Mouse (Mus musculus) forebrain, embryonic 10.5 days (tissue): ENCODE results near the gene Olfr970. TPM values are rescaled to one million over a fixed set of nuclear protein-coding genes. Genes with fewer than 3 reads are reported as not detected.
"Not testable (repeated sequence)": the region's sequence is repeated elsewhere in the genome, so short reads cannot be mapped to it uniquely, and the experiment has no call there.

ENCODE experiments used
- DNase-seq: peaks from one replicate; pipeline ENCODE4 v3.0.0-alpha.2; 2017; ENCODE audit warnings: low spot score; ENCODE audit errors: extremely low spot score
- H3K27ac ChIP-seq: fragments of 300-500 bp; sonication (generic); 2 replicates; pipeline ENCODE4 v1.5.1; 2016; ENCODE audit warnings: mild to moderate bottlenecking
- H3K27me3 ChIP-seq: fragments of 300-500 bp; sonication (generic); 2 replicates; pipeline ENCODE4 v1.6.1; 2016; ENCODE audit warnings: mild to moderate bottlenecking; ENCODE audit not compliant: poor library complexity, severe bottlenecking
- H3K36me3 ChIP-seq: fragments of 300-500 bp; sonication (generic); replicated peaks from 2 replicates; pipeline ENCODE4 v1.6.1; 2016; ENCODE audit warnings: mild to moderate bottlenecking, moderate library complexity
- H3K4me1 ChIP-seq: fragments of 300-500 bp; sonication (generic); 2 replicates; pipeline ENCODE4 v1.6.1; 2016
- H3K4me3 ChIP-seq: fragments of 300-500 bp; sonication (generic); 2 replicates; pipeline ENCODE4 v1.5.1; 2016; ENCODE audit warnings: mild to moderate bottlenecking, moderate library complexity
- H3K9me3 ChIP-seq: fragments of 300-500 bp; sonication (generic); 2 replicates; pipeline ENCODE4 v1.6.1; 2016; ENCODE audit warnings: mild to moderate bottlenecking, moderate library complexity
- WGBS: fragments of 180-500 bp; shearing (Covaris S2); methylation state at CpG from one replicate; pipeline ENCODE4 v1.1.7; 2016; 5-methylcytosine and 5-hydroxymethylcytosine counted together
- polyA plus RNA-seq: library from polyadenylated mRNA; unstranded; fragments of >200 nt; fragmentation: Nextera tagmentation; extraction: Ambion mirVana; gene quantifications from 2 replicates; pipeline ENCODE4 v1.2.1, GENCODE M21; 2016

Olfr970 gene
- polyA plus RNA-seq: not detected in 2 replicates

- Histone ChIP-seq H3K27ac (no peak within 1 kb of the TSS), H3K36me3 (no peaks in the 10 kb centered on the region), H3K4me1 (no peaks in the 10 kb centered on the region), H3K4me3 (no peak within 1 kb of the TSS), H3K27me3 (no peaks in the 10 kb centered on the region), H3K9me3 (no peaks in the 10 kb centered on the region)
- DNase-seq: no peak
- 85% methylated on average over 4 of the region's 4 CpGs for WGBS
Measured at GRCm38 (mm10) chr9:39808560-39808959, at the start of gene Olfr970. Gene Olfr970, plus strand, starts transcription at chr9:39808860.

- Histone ChIP-seq H3K4me1 (no peaks in the 10 kb centered on the region), H3K9me3 (no peaks in the 10 kb centered on the region), H3K27ac (no peak within 1 kb of the TSS), H3K27me3 (no peaks in the 10 kb centered on the region), H3K4me3 (no peak within 1 kb of the TSS), H3K36me3 (no peaks in the 10 kb centered on the region)
- DNase-seq: no peak
- WGBS: 80% methylated on average over 1 of the region's 1 CpGs
Measured at GRCm38 (mm10) chr9:39783153-39783552, 25.5 kb upstream of the Olfr970 start, which contains the start of gene Olfr968. Gene Olfr968, minus strand, starts transcription at chr9:39783253.

GRCm38 (mm10) chr9:39790558-39790957, 18.1 kb upstream of the Olfr970 start, which contains the start of gene Olfr969:
Gene Olfr969, plus strand, starts transcription at chr9:39790945.
- H3K36me3 ChIP-seq: no peaks in the 10 kb centered on the region
- DNase-seq: no peak
- 76% methylated on average over 2 of the region's 2 CpGs for WGBS
- no peak within 1 kb of the TSS for H3K27ac ChIP-seq
- H3K27me3 ChIP-seq: no peaks in the 10 kb centered on the region
- H3K4me1 ChIP-seq: no peaks in the 10 kb centered on the region
- H3K9me3 ChIP-seq: no peaks in the 10 kb centered on the region
- H3K4me3 ChIP-seq: no peak within 1 kb of the TSS

GRCm38 (mm10) chr9:39836576-39836975, 27.9 kb downstream of the Olfr970 start, which contains the start of gene Olfr971:
Gene Olfr971, plus strand, starts transcription at chr9:39836876.
- 94% methylated on average over 1 of the region's 2 CpGs for WGBS
- H3K36me3 ChIP-seq, DNase-seq: not testable (repeated sequence)

GRCm38 (mm10) chr9:39866122-39866521, 57.5 kb downstream of the Olfr970 start, which contains the start of gene Olfr972:
Gene Olfr972, plus strand, starts transcription at chr9:39866422.
- WGBS: 77% methylated on average over 2 of the region's 2 CpGs
- H3K4me1 ChIP-seq: no peaks in the 10 kb centered on the region
- H3K27ac ChIP-seq: no peak within 1 kb of the TSS
- H3K27me3 ChIP-seq: no peaks in the 10 kb centered on the region
- DNase-seq: no peak
- H3K9me3 ChIP-seq: no peaks in the 10 kb centered on the region
- H3K4me3 ChIP-seq: no peak within 1 kb of the TSS
- no peaks in the 10 kb centered on the region for H3K36me3 ChIP-seq

More at GRCm38 (mm10) chr9:39836576-39836975, 27.9 kb downstream of the Olfr970 start, which contains the start of gene Olfr971:
- not testable (repeated sequence) for H3K27ac ChIP-seq, H3K4me1 ChIP-seq, H3K4me3 ChIP-seq, H3K9me3 ChIP-seq, H3K27me3 ChIP-seq

Other genes with a start within 250 kb of the Olfr970 start
- not detected in 2 replicates for gene Olfr959, start 233.3 kb upstream of the Olfr970 start, polyA plus RNA-seq
- gene AW551984, start 204.5 kb upstream of the Olfr970 start, polyA plus RNA-seq: 4.0 and 4.2 TPM in 2 replicates
- not detected in 2 replicates for gene Olfr148, start 198.2 kb upstream of the Olfr970 start, polyA plus RNA-seq
- not detected in 2 replicates for gene Olfr960, start 187.5 kb upstream of the Olfr970 start, polyA plus RNA-seq
- not detected in 2 replicates for gene Olfr961, start 163.8 kb upstream of the Olfr970 start, polyA plus RNA-seq
- gene Olfr963, start 141.7 kb upstream of the Olfr970 start, polyA plus RNA-seq: not detected in 2 replicates
- not detected in 2 replicates for gene Olfr149, start 101.7 kb upstream of the Olfr970 start, polyA plus RNA-seq
- not detected in 2 replicates for gene Olfr965, start 97.5 kb upstream of the Olfr970 start, polyA plus RNA-seq
- not detected in 2 replicates for gene Olfr150, start 77.9 kb upstream of the Olfr970 start, polyA plus RNA-seq
- not detected in 2 replicates for gene Olfr967, start 62.6 kb upstream of the Olfr970 start, polyA plus RNA-seq
- not detected in 2 replicates for gene Olfr968, start 25.6 kb upstream of the Olfr970 start, polyA plus RNA-seq
- not detected in 2 replicates for gene Olfr969, start 17.9 kb upstream of the Olfr970 start, polyA plus RNA-seq
- gene Olfr971, start 28.0 kb downstream of the Olfr970 start, polyA plus RNA-seq: not detected in 2 replicates
- gene Olfr972, start 57.6 kb downstream of the Olfr970 start, polyA plus RNA-seq: not detected in 2 replicates
- not detected in 2 replicates for gene Olfr229, start 98.5 kb downstream of the Olfr970 start, polyA plus RNA-seq
- not detected in 2 replicates for gene Olfr974, start 128.6 kb downstream of the Olfr970 start, polyA plus RNA-seq
- gene Olfr975, start 143.2 kb downstream of the Olfr970 start, polyA plus RNA-seq: not detected in 2 replicates
- gene Olfr976, start 152.3 kb downstream of the Olfr970 start, polyA plus RNA-seq: not detected in 2 replicates
- gene Olfr978, start 183.3 kb downstream of the Olfr970 start, polyA plus RNA-seq: not detected in 2 replicates
- gene Olfr979, start 194.6 kb downstream of the Olfr970 start, polyA plus RNA-seq: not detected in 2 replicates
- not detected in 2 replicates for gene Olfr980, start 200.7 kb downstream of the Olfr970 start, polyA plus RNA-seq
- not detected in 2 replicates for gene Olfr981, start 212.6 kb downstream of the Olfr970 start, polyA plus RNA-seq